Mouse (Mus musculus): ENCODE measurements around the gene Gm9913. TPM values are rescaled to one million over a fixed set of nuclear protein-coding genes. Genes with fewer than 3 reads are reported as not detected.

Gene Gm9913
- polyA plus RNA-seq, 1 experiment from 2014 or later, result 0.27 TPM

- in situ Hi-C loops (cut with MboI; ENCODE audit: low pct_unique_long_range_greater_than_20kb), result no loop called here
- no peaks in the 10 kb centered on the region for H3K27me3 ChIP-seq
- DNase-seq (ENCODE audit: low read depth, low spot score) (no peak), ATAC-seq (no peak)
- POLR2A ChIA-PET, result no interaction called here
- TF ChIP-seq CTCF (IDR thresholded peaks at IDR 0.05), result no peak
- CTCF ChIA-PET, result no interaction called here
These were observed 9.5 kb downstream of the Gm9913 start for GRCm38 (mm10) chr2:125514391-125514790.

GRCm38 (mm10) chr2:125515291-125516057 lies 10.6 kb downstream of the Gm9913 start:
- ChIA-PET POLR2A (no interaction called here), CTCF (interaction anchor here (0.6 kb wide), 1 partner anchor 68 kb away, joined by 3 read pairs; no protein-coding TSS in a partner anchor)
- TF ChIP-seq CTCF (IDR thresholded peaks at IDR 0.05), result no peak
- no peaks in the 10 kb centered on the region for H3K27me3 ChIP-seq
- DNase-seq (ENCODE audit: low read depth, low spot score) (no peak), ATAC-seq (no peak)
- in situ Hi-C loops (cut with MboI; ENCODE audit: low pct_unique_long_range_greater_than_20kb), result no loop called here

- no peak for DNase-seq (ENCODE audit: low read depth, low spot score)
- in situ Hi-C loops (cut with MboI; ENCODE audit: low pct_unique_long_range_greater_than_20kb), result no loop called here
- TF ChIP-seq CTCF (IDR thresholded peaks at IDR 0.05), result no peak
- CTCF ChIA-PET, result no interaction called here
- no peaks in the 10 kb centered on the region for H3K27me3 ChIP-seq
- no peak for ATAC-seq
- POLR2A ChIA-PET, result no interaction called here
These were observed 11.7 kb downstream of the Gm9913 start for GRCm38 (mm10) chr2:125516594-125516993.

GRCm38 (mm10) chr2:125525484-125525883 lies 20.6 kb downstream of the Gm9913 start:
- H3K27me3 ChIP-seq, result no peaks in the 10 kb centered on the region
- CTCF ChIA-PET, result no interaction called here
- no peak for TF ChIP-seq CTCF (IDR thresholded peaks at IDR 0.05)
- ATAC-seq (no peak), DNase-seq (ENCODE audit: low read depth, low spot score) (no peak)
- in situ Hi-C loops (cut with MboI; ENCODE audit: low pct_unique_long_range_greater_than_20kb), result no loop called here
- POLR2A ChIA-PET, result no interaction called here

- H3K27me3 ChIP-seq, result no peaks in the 10 kb centered on the region
- in situ Hi-C loops (cut with MboI; ENCODE audit: low pct_unique_long_range_greater_than_20kb), result no loop called here
- DNase-seq (ENCODE audit: low read depth, low spot score) (no peak), ATAC-seq (no peak)
- ChIA-PET CTCF (no interaction called here), POLR2A (no interaction called here)
- no peak for TF ChIP-seq CTCF (IDR thresholded peaks at IDR 0.05)
These were observed 21.7 kb downstream of the Gm9913 start for GRCm38 (mm10) chr2:125526566-125526965.

GRCm38 (mm10) chr2:125530665-125531064 lies 25.8 kb downstream of the Gm9913 start:
- no peak for DNase-seq (ENCODE audit: low read depth, low spot score)
- POLR2A ChIA-PET, result no interaction called here
- ATAC-seq, result no peak
- TF ChIP-seq CTCF (IDR thresholded peaks at IDR 0.05), result no peak
- in situ Hi-C loops (cut with MboI; ENCODE audit: low pct_unique_long_range_greater_than_20kb), result no loop called here
- CTCF ChIA-PET, result no interaction called here
- no peaks in the 10 kb centered on the region for H3K27me3 ChIP-seq

- TF ChIP-seq CTCF (IDR thresholded peaks at IDR 0.05), result no peak
- CTCF ChIA-PET, result no interaction called here
- no peak for ATAC-seq
- H3K27me3 ChIP-seq, result no peaks in the 10 kb centered on the region
- in situ Hi-C loops (cut with MboI; ENCODE audit: low pct_unique_long_range_greater_than_20kb), result no loop called here
- DNase-seq (ENCODE audit: low read depth, low spot score), result no peak
- POLR2A ChIA-PET, result no interaction called here
These were observed 34.8 kb downstream of the Gm9913 start for GRCm38 (mm10) chr2:125539640-125540039.

- no peaks in the 10 kb centered on the region for H3K27me3 ChIP-seq
- ChIA-PET POLR2A (interaction anchor here (0.9 kb wide), 1 partner anchor 34 kb away, joined by 3 read pairs; no protein-coding TSS in a partner anchor), CTCF (interaction anchor here (1.2 to 1.5 kb wide), 2 partner anchors 18 to 62 kb away, joined by 3 to 5 read pairs; no protein-coding TSS in a partner anchor)
- peak; percentile 98 for ATAC-seq
- DNase-seq (ENCODE audit: low read depth, low spot score), result peak; percentile 79
- in situ Hi-C loops (cut with MboI; ENCODE audit: low pct_unique_long_range_greater_than_20kb), result no loop called here
- TF ChIP-seq CTCF (IDR thresholded peaks at IDR 0.05), result no peak
These were observed 35.7 kb downstream of the Gm9913 start for GRCm38 (mm10) chr2:125540579-125540978.

- ChIA-PET POLR2A (interaction anchor here (0.7 kb wide), 1 partner anchor 447 kb away, joined by 3 read pairs; no protein-coding TSS in a partner anchor), CTCF (interaction anchor here (1.5 kb wide), 1 partner anchor 18 kb away, joined by 5 read pairs; no protein-coding TSS in a partner anchor)
- in situ Hi-C loops (cut with MboI; ENCODE audit: low pct_unique_long_range_greater_than_20kb), result no loop called here
- no peak for ATAC-seq
- no peak for DNase-seq (ENCODE audit: low read depth, low spot score)
- TF ChIP-seq CTCF (IDR thresholded peaks at IDR 0.05), result no peak
- H3K27me3 ChIP-seq, result no peaks in the 10 kb centered on the region
These were observed 36.6 kb downstream of the Gm9913 start for GRCm38 (mm10) chr2:125541451-125541850.

- no peaks in the 10 kb centered on the region for H3K27me3 ChIP-seq
- CTCF ChIA-PET, result interaction anchor here (1.3 kb wide), 1 partner anchor 16 kb away, joined by 3 read pairs; no protein-coding TSS in a partner anchor
- DNase-seq (ENCODE audit: low read depth, low spot score) (no peak), ATAC-seq (no peak)
- no peak for TF ChIP-seq CTCF (IDR thresholded peaks at IDR 0.05)
- in situ Hi-C loops (cut with MboI; ENCODE audit: low pct_unique_long_range_greater_than_20kb), result no loop called here
- POLR2A ChIA-PET, result interaction anchor here (0.6 kb wide), 1 partner anchor 49 kb away, joined by 3 read pairs; no protein-coding TSS in a partner anchor
These were observed 38.8 kb downstream of the Gm9913 start for GRCm38 (mm10) chr2:125543646-125544045.

- H3K27me3 ChIP-seq, result no peaks in the 10 kb centered on the region
- in situ Hi-C loops (cut with MboI; ENCODE audit: low pct_unique_long_range_greater_than_20kb), result no loop called here
- DNase-seq (ENCODE audit: low read depth, low spot score) (no peak), ATAC-seq (no peak)
- POLR2A ChIA-PET, result no interaction called here
- TF ChIP-seq CTCF (IDR thresholded peaks at IDR 0.05), result no peak
- CTCF ChIA-PET, result interaction anchor here (1.0 to 1.3 kb wide), 2 partner anchors 14 to 58 kb away, joined by 3 read pairs; no protein-coding TSS in a partner anchor
These were observed 40.1 kb downstream of the Gm9913 start for GRCm38 (mm10) chr2:125544986-125545385.
